Mouse (Mus musculus): ENCODE results near the gene Rock2. TPM values are rescaled to one million over a fixed set of nuclear protein-coding genes. Genes with fewer than 3 reads are reported as not detected.
"Not testable (repeated sequence)": the region's sequence is repeated elsewhere in the genome, so short reads cannot be mapped to it uniquely, and the experiment has no call there.

Gene Rock2
- polyA plus RNA-seq, 1 experiment = 1.0 TPM

GRCm38 (mm10) chr12:17009466-17009865 lies 114.8 kb downstream of the Rock2 start:
- Histone ChIP-seq H3K27me3 (replicated peaks) (peaks cover 41% of the 10 kb centered on the region), H3K4me1 (peaks cover 23% of the 10 kb centered on the region), H3K4me3 (replicated peaks) (no peak overlapping the region), H3K36me3 (replicated peaks; ENCODE audit: low read length) (no peaks in the 10 kb centered on the region), H3K9me3 (peaks cover 17% of the 10 kb centered on the region)
- TF ChIP-seq GATA1 (IDR thresholded peaks at IDR 0.05; ENCODE audit: borderline replicate concordance, low read length) = no peak

GRCm38 (mm10) chr12:17011100-17011870 lies 116.6 kb downstream of the Rock2 start, which contains the start of gene 2410004P03Rik:
2410004P03Rik (minus strand) TSS chr12:17011727.
- Histone ChIP-seq H3K9me3 (peaks cover 18% of the 10 kb centered on the region), H3K27me3 (replicated peaks) (peaks cover 39% of the 10 kb centered on the region), H3K4me3 (replicated peaks) (peak within 1 kb of the TSS; percentile 91), H3K4me1 (peaks cover 14% of the 10 kb centered on the region), H3K36me3 (replicated peaks; ENCODE audit: low read length) (no peaks in the 10 kb centered on the region)
- TF ChIP-seq FLI1 (IDR thresholded peaks at IDR 0.05; ENCODE audit: low read length) (no peak), GATA1 (IDR thresholded peaks at IDR 0.05; ENCODE audit: borderline replicate concordance, low read length) (no peak)

- Histone ChIP-seq H3K4me1 (peaks cover 14% of the 10 kb centered on the region), H3K4me3 (replicated peaks) (no peak overlapping the region), H3K9me3 (peaks cover 18% of the 10 kb centered on the region), H3K36me3 (replicated peaks; ENCODE audit: low read length) (no peaks in the 10 kb centered on the region), H3K27me3 (replicated peaks) (peaks cover 32% of the 10 kb centered on the region)
- TF ChIP-seq FLI1 (IDR thresholded peaks at IDR 0.05; ENCODE audit: low read length) (no peak), GATA1 (IDR thresholded peaks at IDR 0.05; ENCODE audit: borderline replicate concordance, low read length) (no peak)
Measured at GRCm38 (mm10) chr12:17012067-17012899, 117.6 kb downstream of the Rock2 start.

GRCm38 (mm10) chr12:17015711-17016110 lies 121.0 kb downstream of the Rock2 start:
- Histone ChIP-seq H3K9me3 (peaks cover 11% of the 10 kb centered on the region), H3K4me3 (replicated peaks) (no peak overlapping the region), H3K4me1 (peaks cover 11% of the 10 kb centered on the region), H3K27me3 (replicated peaks) (peaks cover 27% of the 10 kb centered on the region), H3K36me3 (replicated peaks; ENCODE audit: low read length) (no peaks in the 10 kb centered on the region)
- TF ChIP-seq GATA1 (IDR thresholded peaks at IDR 0.05; ENCODE audit: borderline replicate concordance, low read length) (no peak), FLI1 (IDR thresholded peaks at IDR 0.05; ENCODE audit: low read length) (no peak)

GRCm38 (mm10) chr12:17018468-17018867 lies 123.8 kb downstream of the Rock2 start:
- peaks cover 17% of the 10 kb centered on the region for H3K27me3 ChIP-seq (replicated peaks)
- no peaks in the 10 kb centered on the region for H3K36me3 ChIP-seq (replicated peaks; ENCODE audit: low read length)
- TF ChIP-seq GATA1 (IDR thresholded peaks at IDR 0.05; ENCODE audit: borderline replicate concordance, low read length) = no peak
- no peak for TF ChIP-seq FLI1 (IDR thresholded peaks at IDR 0.05; ENCODE audit: low read length)
- H3K4me1 ChIP-seq = peaks cover 12% of the 10 kb centered on the region
- H3K9me3 ChIP-seq = peaks cover 12% of the 10 kb centered on the region
- H3K4me3 ChIP-seq (replicated peaks) = no peak overlapping the region

- not testable (repeated sequence) for H3K27me3 ChIP-seq (replicated peaks); H3K4me3 ChIP-seq (replicated peaks); H3K9me3 ChIP-seq; H3K36me3 ChIP-seq (replicated peaks; ENCODE audit: low read length)
- H3K4me1 ChIP-seq = peaks cover 12% of the 10 kb centered on the region
Measured at GRCm38 (mm10) chr12:17021125-17021524, 126.4 kb downstream of the Rock2 start.

- Histone ChIP-seq H3K27me3 (replicated peaks) (no peaks in the 10 kb centered on the region), H3K9me3 (peaks cover 12% of the 10 kb centered on the region; the same call in 1 of the 2 replicates), H3K4me1 (peaks cover 12% of the 10 kb centered on the region), H3K4me3 (replicated peaks) (peak overlapping the region; percentile 82), H3K36me3 (replicated peaks; ENCODE audit: low read length) (no peaks in the 10 kb centered on the region)
- TF ChIP-seq GATA1 (IDR thresholded peaks at IDR 0.05; ENCODE audit: borderline replicate concordance, low read length) (no peak), FLI1 (IDR thresholded peaks at IDR 0.05; ENCODE audit: low read length) (no peak)
Measured at GRCm38 (mm10) chr12:17022145-17022544, 127.5 kb downstream of the Rock2 start.

GRCm38 (mm10) chr12:17024554-17025110 lies 129.9 kb downstream of the Rock2 start:
- Histone ChIP-seq H3K4me3 (replicated peaks) (no peak overlapping the region), H3K9me3 (peaks cover 27% of the 10 kb centered on the region), H3K4me1 (peaks cover 12% of the 10 kb centered on the region), H3K27me3 (replicated peaks) (peaks cover 1% of the 10 kb centered on the region), H3K36me3 (replicated peaks; ENCODE audit: low read length) (no peaks in the 10 kb centered on the region)
- TF ChIP-seq FLI1 (IDR thresholded peaks at IDR 0.05; ENCODE audit: low read length) (no peak), GATA1 (IDR thresholded peaks at IDR 0.05; ENCODE audit: borderline replicate concordance, low read length) (no peak)

GRCm38 (mm10) chr12:17032694-17033463 lies 138.2 kb downstream of the Rock2 start:
- peaks cover 7% of the 10 kb centered on the region for H3K9me3 ChIP-seq
- no peak for TF ChIP-seq FLI1 (IDR thresholded peaks at IDR 0.05; ENCODE audit: low read length)
- no peak for TF ChIP-seq GATA1 (IDR thresholded peaks at IDR 0.05; ENCODE audit: borderline replicate concordance, low read length)
- peaks cover 23% of the 10 kb centered on the region for H3K4me1 ChIP-seq
- peaks cover 25% of the 10 kb centered on the region for H3K27me3 ChIP-seq (replicated peaks)
- peak overlapping the region; percentile 71 for H3K4me3 ChIP-seq (replicated peaks)
- no peaks in the 10 kb centered on the region for H3K36me3 ChIP-seq (replicated peaks; ENCODE audit: low read length)
